8 mouse cellular contexts compared by ENCODE assay signal in the genomic region with DNA sequence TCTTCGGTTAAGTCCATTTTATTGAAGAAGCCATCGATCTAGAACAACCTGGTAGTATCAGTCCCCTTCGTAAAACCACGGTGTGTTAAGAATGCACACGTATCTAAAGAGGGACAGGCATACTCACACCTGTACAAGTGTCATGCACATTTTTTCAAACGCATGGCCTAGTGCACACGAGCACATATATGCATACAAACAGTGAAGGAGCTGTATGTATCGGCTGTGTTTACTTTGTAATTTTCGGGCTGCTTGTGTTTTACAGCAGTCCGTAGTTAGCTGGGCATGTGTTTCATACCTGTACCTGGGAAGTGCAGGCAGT. TPM values are rescaled to one million over a fixed set of nuclear protein-coding genes. Genes with fewer than 3 reads are reported as not detected.
DNase-seq lines count a peak whose midpoint lies in the region; ATAC-seq and TF ChIP-seq lines count a peak whose summit lies in the region.

No protein-coding gene starts in this region.

- peak; percentile 15; the same call in 1 of the 2 replicates for ATAC-seq in lung, embryonic 15.5 days (ENCODE audit: borderline replicate concordance, extremely low read depth, low FRiP score, low TSS enrichment)
- ATAC-seq in erythroblast, adult 5-6 weeks (replicated peaks; ENCODE audit: low FRiP score, poor library complexity, severe bottlenecking) = peak; percentile 57
- ATAC-seq in limb, embryonic 12.5 days (ENCODE audit: insufficient number of reproducible peaks, insufficient read depth, low FRiP score, low TSS enrichment, low read depth) = peak; percentile 42

- H3K9me3 ChIP-seq in lung, embryonic 15.5 days = no peaks in the 10 kb centered on the region
- H3K9me3 ChIP-seq in limb, embryonic 12.5 days = no peaks in the 10 kb centered on the region

- peak overlapping the region; percentile 45 for H3K4me3 ChIP-seq in lung, embryonic 15.5 days
- peak overlapping the region; percentile 43 for H3K4me3 ChIP-seq in limb, embryonic 12.5 days (replicated peaks)
- peak overlapping the region; percentile 48 for H3K4me3 ChIP-seq in olfactory bulb, adult 2 months (ENCODE audit: insufficient read depth, low read depth, low read length)

- peak overlapping the region; percentile 85 for H3K27ac ChIP-seq in lung, embryonic 15.5 days
- H3K27ac ChIP-seq in limb, embryonic 12.5 days = peak overlapping the region; percentile 82
- peak overlapping the region; percentile 48 for H3K27ac ChIP-seq in olfactory bulb, adult 2 months (ENCODE audit: insufficient read depth, low read depth, low read length)

- peak overlapping the region; percentile 73 for H3K4me2 ChIP-seq in lung, embryonic 15.5 days
- peak overlapping the region; percentile 67 for H3K4me2 ChIP-seq in limb, embryonic 12.5 days

- TF ChIP-seq CTCF in olfactory bulb, adult 2 months (IDR thresholded peaks at IDR 0.05; ENCODE audit: insufficient read depth, low read depth, low read length) = no peak

- no peak for DNase-seq in lung, postnatal 36 days
- no peak for DNase-seq in thymus, adult 18-20 months
- no peak for DNase-seq in adrenal gland, postnatal 36 days
- DNase-seq in thymus, postnatal 0 days (ENCODE audit: low spot score) = no peak

- peaks cover 15% of the 10 kb centered on the region for H3K4me1 ChIP-seq in lung, embryonic 15.5 days
- peaks cover 16% of the 10 kb centered on the region for H3K4me1 ChIP-seq in limb, embryonic 12.5 days (replicated peaks)
- H3K4me1 ChIP-seq in olfactory bulb, adult 2 months (ENCODE audit: control insufficient read depth, insufficient read depth, low read length) = peaks cover 3% of the 10 kb centered on the region; the same call in 1 of the 2 replicates

- peaks cover 17% of the 10 kb centered on the region for H3K36me3 ChIP-seq in lung, embryonic 15.5 days
- H3K36me3 ChIP-seq in limb, embryonic 12.5 days = peaks cover 21% of the 10 kb centered on the region

- H3K9ac ChIP-seq in lung, embryonic 15.5 days = peak overlapping the region; percentile 46
- H3K9ac ChIP-seq in limb, embryonic 12.5 days (replicated peaks) = peak overlapping the region; percentile 54

- TF ChIP-seq POLR2A in olfactory bulb, adult 2 months (IDR thresholded peaks at IDR 0.05; ENCODE audit: insufficient read depth, low read depth, low read length) = no peak

- no peaks in the 10 kb centered on the region for H3K27me3 ChIP-seq in lung, embryonic 15.5 days
- H3K27me3 ChIP-seq in limb, embryonic 12.5 days = no peaks in the 10 kb centered on the region

- 15% methylated on average over 10 of the region's 10 CpGs for WGBS in lung, embryonic 15.5 days
- WGBS in limb, embryonic 12.5 days = 34% methylated on average over 10 of the region's 10 CpGs
- WGBS in olfactory bulb, adult 2 months = 15% methylated on average over 10 of the region's 10 CpGs

RNA-seq across cellular contexts. Expression of gene Wdr5, which starts 25.5 kb away (rescaled TPM):
- 60.4 and 61.2 TPM in 2 replicates for polyA plus RNA-seq in lung, embryonic 15.5 days (2015; fragmentation: Nextera tagmentation; extraction: Ambion mirVana)
- total RNA-seq in erythroblast, adult 5-6 weeks (2015; ENCODE audit: low replicate concordance) = 6.1 and 9.2 TPM in 2 replicates
- 15.3 and 17.4 TPM in 2 replicates for total RNA-seq in erythroblast, adult 5-6 weeks (2017; ENCODE audit: low replicate concordance)
- 72.1 and 73.5 TPM in 2 replicates for polyA plus RNA-seq in limb, embryonic 12.5 days (2016; fragmentation: Nextera tagmentation; extraction: Ambion mirVana)
- polyA plus RNA-seq in olfactory bulb, adult 2 months (2012; ENCODE audit: insufficient read depth, insufficient read length, low replicate concordance, missing spikeins) = not detected in 2 replicates
- total RNA-seq in adrenal gland, postnatal 36 days (2021) = 10 to 100 TPM; 32.9 to 37.2 TPM
- polyA plus RNA-seq in thymus, postnatal 0 days (2015; fragmentation: Nextera tagmentation; extraction: Ambion mirVana) = 41.7 and 42.7 TPM in 2 replicates

RNA-seq across cellular contexts. Expression of gene Brd3, which starts 33.0 kb away (rescaled TPM):
- polyA plus RNA-seq in lung, embryonic 15.5 days (2015; fragmentation: Nextera tagmentation; extraction: Ambion mirVana) = 89.1 and 90.0 TPM in 2 replicates
- 20.9 and 22.9 TPM in 2 replicates for total RNA-seq in erythroblast, adult 5-6 weeks (2015; ENCODE audit: low replicate concordance)
- 10.6 and 14.1 TPM in 2 replicates for total RNA-seq in erythroblast, adult 5-6 weeks (2017; ENCODE audit: low replicate concordance)
- 128 and 152 TPM in 2 replicates for polyA plus RNA-seq in limb, embryonic 12.5 days (2016; fragmentation: Nextera tagmentation; extraction: Ambion mirVana)
- polyA plus RNA-seq in olfactory bulb, adult 2 months (2012; ENCODE audit: insufficient read depth, insufficient read length, low replicate concordance, missing spikeins) = not detected in 2 replicates
- 10 to 100 TPM; 64.5 to 78.6 TPM for total RNA-seq in adrenal gland, postnatal 36 days (2021)
- 68.8 and 74.8 TPM in 2 replicates for polyA plus RNA-seq in thymus, postnatal 0 days (2015; fragmentation: Nextera tagmentation; extraction: Ambion mirVana)
